Mouse (Mus musculus) lung, adult 2 months (tissue): Measurements from ENCODE around the gene Spdef. TPM values are rescaled to one million over a fixed set of nuclear protein-coding genes. Genes with fewer than 3 reads are reported as not detected.
A peak's percentile ranks its signal among the peaks of the same experiment; 100 is the strongest.

ENCODE experiments used
- DNase-seq: peaks from one replicate; pipeline ENCODE4 v3.0.0; 2022
- H3K4me1 ChIP-seq: fragments of 200-500 bp; 2 replicates; pipeline ENCODE4 v1.6.1; 2011; ENCODE audit warnings: low read length; ENCODE audit not compliant: control insufficient read depth, insufficient read depth
- H3K4me3 ChIP-seq: fragments of 200-500 bp; replicated peaks from 2 replicates; pipeline ENCODE3; 2011; ENCODE audit warnings: low read depth, mild to moderate bottlenecking, control low read depth, low read length; ENCODE audit errors: extremely low read depth
- CTCF ChIP-seq: fragments of 200-500 bp; IDR thresholded peaks from 2 replicates; pipeline ENCODE4 v1.5.1; 2011; ENCODE audit warnings: mild to moderate bottlenecking, low read length, control low read depth; ENCODE audit not compliant: insufficient read depth
- POLR2A ChIP-seq: fragments of 200-500 bp; IDR thresholded peaks from 2 replicates; pipeline ENCODE4 v1.6.1; 2011; ENCODE audit warnings: low read depth, mild to moderate bottlenecking, control low read depth, low read length, borderline replicate concordance; ENCODE audit errors: extremely low read depth
- WGBS: fragments of 180-500 bp; shearing (Covaris S2); methylation state at CpG from one replicate; pipeline ENCODE4 v1.1.7; 2018; 5-methylcytosine and 5-hydroxymethylcytosine counted together
- polyA plus RNA-seq: library from polyadenylated mRNA; depleted of rRNA; stranded (reverse); fragments of >200 nt; gene quantifications from 2 replicates; pipeline ENCODE4 v1.2.3, GENCODE M21; 2012

Spdef gene
- polyA plus RNA-seq, 1 experiment, result 4.4 TPM

- peak; percentile 28 for DNase-seq
- H3K4me1 ChIP-seq, result 0 out of 2 replicates have a peak, but pooled peaks cover 2% of the 10 kb centered on the region
- TF ChIP-seq POLR2A, result no peak
- peak; percentile 81 for TF ChIP-seq CTCF
- WGBS, result 38% methylated on average over 9 of the region's 9 CpGs
- H3K4me3 ChIP-seq, result no peak overlapping the region
These were observed 33.0 kb upstream of the Spdef start for GRCm38 (mm10) chr17:27761639-27762336.

- peak; percentile 19 for DNase-seq
- WGBS, result 59% methylated on average over 6 of the region's 6 CpGs
- 0 out of 2 replicates have a peak, but pooled peaks cover 2% of the 10 kb centered on the region for H3K4me1 ChIP-seq
- H3K4me3 ChIP-seq, result no peak overlapping the region
- TF ChIP-seq POLR2A (no peak), CTCF (no peak)
These were observed 31.4 kb upstream of the Spdef start for GRCm38 (mm10) chr17:27760169-27760568.

GRCm38 (mm10) chr17:27751314-27752202 is 22.8 kb upstream of the Spdef start:
- Histone ChIP-seq H3K4me3 (no peak overlapping the region), H3K4me1 (no peaks in the 10 kb centered on the region)
- DNase-seq, result no peak
- WGBS, result 77% methylated on average over 8 of the region's 8 CpGs
- no peak for TF ChIP-seq POLR2A
- no peak for TF ChIP-seq CTCF

- Histone ChIP-seq H3K4me3 (no peak overlapping the region), H3K4me1 (no peaks in the 10 kb centered on the region)
- 91% methylated on average over 6 of the region's 6 CpGs for WGBS
- TF ChIP-seq POLR2A (no peak), CTCF (no peak)
- no peak for DNase-seq
These were observed 21.7 kb upstream of the Spdef start for GRCm38 (mm10) chr17:27750451-27750942.

GRCm38 (mm10) chr17:27748123-27748522 is 19.4 kb upstream of the Spdef start:
- H3K4me1 ChIP-seq, result no peaks in the 10 kb centered on the region
- no peak for DNase-seq
- TF ChIP-seq CTCF (no peak), POLR2A (no peak)
- WGBS, result 88% methylated on average over 2 of the region's 2 CpGs
- H3K4me3 ChIP-seq, result no peak overlapping the region

GRCm38 (mm10) chr17:27746446-27746845 is 17.7 kb upstream of the Spdef start:
- TF ChIP-seq CTCF, result no peak
- TF ChIP-seq POLR2A, result no peak
- DNase-seq, result no peak
- no peaks in the 10 kb centered on the region for H3K4me1 ChIP-seq
- WGBS, result 44% methylated on average over 4 of the region's 4 CpGs
- no peak overlapping the region for H3K4me3 ChIP-seq

- 87% methylated on average over 6 of the region's 6 CpGs for WGBS
- no peak for DNase-seq
- H3K4me1 ChIP-seq, result no peaks in the 10 kb centered on the region
- TF ChIP-seq POLR2A (no peak), CTCF (no peak)
- H3K4me3 ChIP-seq, result no peak overlapping the region
These were observed 12.2 kb upstream of the Spdef start for GRCm38 (mm10) chr17:27740961-27741360.

- H3K4me1 ChIP-seq, result no peaks in the 10 kb centered on the region
- H3K4me3 ChIP-seq, result no peak overlapping the region
- DNase-seq, result no peak
- TF ChIP-seq POLR2A (no peak), CTCF (no peak)
- WGBS, result 22% methylated on average over 12 of the region's 13 CpGs
These were observed 5.8 kb upstream of the Spdef start for GRCm38 (mm10) chr17:27734344-27735073.

- no peak for TF ChIP-seq POLR2A
- TF ChIP-seq CTCF, result no peak
- DNase-seq, result no peak
- no peak overlapping the region for H3K4me3 ChIP-seq
- WGBS, result 68% methylated on average over 3 of the region's 3 CpGs
- H3K4me1 ChIP-seq, result no peaks in the 10 kb centered on the region
These were observed 3.9 kb upstream of the Spdef start for GRCm38 (mm10) chr17:27732694-27733093.
